Mouse (Mus musculus) heart, postnatal 0 days (tissue): ENCODE data around the gene Hadha. TPM values are rescaled to one million over a fixed set of nuclear protein-coding genes. Genes with fewer than 3 reads are reported as not detected.

Experiments used
- ATAC-seq: fragments of 200-750 bp; cut with Nextera tagmentation; 2 replicates; pipeline ENCODE4 v1.8.0; 2017; ENCODE audit warnings: low read depth, moderate number of reproducible peaks, moderate library complexity; ENCODE audit not compliant: insufficient read depth
- DNase-seq: peaks from one replicate; pipeline ENCODE4 v3.0.0-alpha.2; 2016; ENCODE audit warnings: low spot score
- H3K27ac ChIP-seq: fragments of 300-500 bp; sonication (generic); 2 replicates; pipeline ENCODE4 v1.5.1; 2014; ENCODE audit warnings: low read depth, mild to moderate bottlenecking
- H3K27me3 ChIP-seq: fragments of 300-500 bp; sonication (generic); 2 replicates; pipeline ENCODE4 v1.6.1; 2014; ENCODE audit warnings: low read length, mixed read lengths; ENCODE audit not compliant: control insufficient read depth, insufficient read depth
- H3K36me3 ChIP-seq: fragments of 300-500 bp; sonication (generic); replicated peaks from 2 replicates; pipeline ENCODE4 v1.6.1; 2014; ENCODE audit warnings: low read length, mixed read lengths; ENCODE audit not compliant: control insufficient read depth, insufficient read depth
- H3K4me1 ChIP-seq: fragments of 300-500 bp; sonication (generic); 2 replicates; pipeline ENCODE4 v1.6.1; 2014; ENCODE audit warnings: antibody characterized with exemption; ENCODE audit not compliant: control insufficient read depth, insufficient read depth
- H3K4me2 ChIP-seq: fragments of 300-500 bp; sonication (generic); 2 replicates; pipeline ENCODE4 v1.6.1; 2014; ENCODE audit warnings: low read depth, mild to moderate bottlenecking, low read length, moderate library complexity
- H3K4me3 ChIP-seq: fragments of 300-500 bp; sonication (generic); 2 replicates; pipeline ENCODE4 v1.5.1; 2014; ENCODE audit warnings: low read depth, low read length
- H3K9ac ChIP-seq: fragments of 300-500 bp; sonication (generic); replicated peaks from 2 replicates; pipeline ENCODE4 v1.6.1; 2014; ENCODE audit warnings: low read depth, low read length, mixed read lengths
- H3K9me3 ChIP-seq: fragments of 300-500 bp; sonication (generic); replicated peaks from 2 replicates; pipeline ENCODE4 v1.6.1; 2016; ENCODE audit warnings: low read length; ENCODE audit not compliant: control insufficient read depth
- CTCF ChIP-seq: IDR thresholded peaks from 2 replicates; pipeline ENCODE4 v1.5.1; 2016; ENCODE audit warnings: antibody characterized with exemption, control low read depth, low read depth
- EP300 ChIP-seq: IDR thresholded peaks from 2 replicates; pipeline ENCODE4 v1.6.1; 2016; ENCODE audit warnings: antibody characterized with exemption, low read depth
- WGBS: fragments of 180-500 bp; shearing (Covaris S2); extraction: QIAGEN DNeasy Blood & Tissue Kit; methylation state at CpG from one replicate; pipeline ENCODE4 v1.1.7; 2014; 5-methylcytosine and 5-hydroxymethylcytosine counted together
- polyA plus RNA-seq: library from polyadenylated mRNA; unstranded; fragments of >200 nt; fragmentation: Nextera tagmentation; extraction: Ambion mirVana; gene quantifications from 2 replicates; pipeline ENCODE4 v1.2.1, GENCODE M21; 2015
- total RNA-seq: library from RNA; depleted of rRNA; stranded (reverse); fragments of >200 nt; gene quantifications from 2 replicates; pipeline ENCODE4 v1.2.3, GENCODE M21; 2014; ENCODE audit warnings: low replicate concordance

The Hadha gene
- total and polyA plus RNA-seq, 2 experiments from 2014 or later: 497 to 722 TPM

DNA sequence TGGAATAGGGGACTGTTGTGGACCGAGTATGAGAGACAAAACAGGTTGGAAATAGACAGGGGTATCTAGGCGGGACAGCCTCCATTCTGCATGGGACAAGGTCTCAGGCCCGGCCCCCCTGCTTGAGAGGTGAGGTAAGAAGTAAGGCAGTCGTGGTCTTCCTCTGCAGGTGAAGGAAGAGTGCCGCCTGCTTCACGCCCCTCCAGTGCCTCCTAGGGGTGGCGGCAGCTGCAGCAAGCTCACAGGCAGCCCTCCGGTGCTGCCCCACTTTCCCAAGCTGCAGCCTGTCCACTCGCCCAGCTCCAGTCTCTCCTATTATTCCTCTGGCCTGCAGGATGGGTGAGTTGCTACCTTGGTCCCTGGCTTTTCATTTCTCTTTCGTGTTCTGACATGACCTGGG, 39.2 kb downstream of the Hadha start:
- H3K4me3 ChIP-seq: no peak overlapping the region
- DNase-seq (no peak), ATAC-seq (no peak)
- TF ChIP-seq CTCF: peak; percentile 17; the same call in 1 of the 2 replicates
- TF ChIP-seq EP300: no peak
- H3K4me1 ChIP-seq: peaks cover 8% of the 10 kb centered on the region; the same call in 1 of the 2 replicates
- H3K9me3 ChIP-seq: no peaks in the 10 kb centered on the region
- H3K27ac ChIP-seq: no peak overlapping the region
- no peak overlapping the region for H3K4me2 ChIP-seq
- peaks cover 40% of the 10 kb centered on the region for H3K36me3 ChIP-seq
- 54% methylated on average over 10 of the region's 10 CpGs for WGBS
- no peak overlapping the region for H3K9ac ChIP-seq
- H3K27me3 ChIP-seq: peaks cover 41% of the 10 kb centered on the region

- Histone ChIP-seq H3K36me3 (peaks cover 30% of the 10 kb centered on the region), H3K9me3 (no peaks in the 10 kb centered on the region), H3K27me3 (peaks cover 50% of the 10 kb centered on the region), H3K4me1 (peaks cover 14% of the 10 kb centered on the region; the same call in 1 of the 2 replicates), H3K4me2 (peak overlapping the region; percentile 83), H3K27ac (no peak overlapping the region), H3K4me3 (peak overlapping the region; percentile 50), H3K9ac (peak overlapping the region; percentile 42; the same call in 1 of the 2 replicates)
- TF ChIP-seq CTCF: no peak
- no peak for TF ChIP-seq EP300
- WGBS: 2% methylated on average over 28 of the region's 28 CpGs
- ATAC-seq: no peak; the same call in 1 of the 2 replicates
- DNase-seq: no peak
These were observed 40.2 kb downstream of the Hadha start for GRCm38 (mm10) chr5:30114761-30115140.

DNA sequence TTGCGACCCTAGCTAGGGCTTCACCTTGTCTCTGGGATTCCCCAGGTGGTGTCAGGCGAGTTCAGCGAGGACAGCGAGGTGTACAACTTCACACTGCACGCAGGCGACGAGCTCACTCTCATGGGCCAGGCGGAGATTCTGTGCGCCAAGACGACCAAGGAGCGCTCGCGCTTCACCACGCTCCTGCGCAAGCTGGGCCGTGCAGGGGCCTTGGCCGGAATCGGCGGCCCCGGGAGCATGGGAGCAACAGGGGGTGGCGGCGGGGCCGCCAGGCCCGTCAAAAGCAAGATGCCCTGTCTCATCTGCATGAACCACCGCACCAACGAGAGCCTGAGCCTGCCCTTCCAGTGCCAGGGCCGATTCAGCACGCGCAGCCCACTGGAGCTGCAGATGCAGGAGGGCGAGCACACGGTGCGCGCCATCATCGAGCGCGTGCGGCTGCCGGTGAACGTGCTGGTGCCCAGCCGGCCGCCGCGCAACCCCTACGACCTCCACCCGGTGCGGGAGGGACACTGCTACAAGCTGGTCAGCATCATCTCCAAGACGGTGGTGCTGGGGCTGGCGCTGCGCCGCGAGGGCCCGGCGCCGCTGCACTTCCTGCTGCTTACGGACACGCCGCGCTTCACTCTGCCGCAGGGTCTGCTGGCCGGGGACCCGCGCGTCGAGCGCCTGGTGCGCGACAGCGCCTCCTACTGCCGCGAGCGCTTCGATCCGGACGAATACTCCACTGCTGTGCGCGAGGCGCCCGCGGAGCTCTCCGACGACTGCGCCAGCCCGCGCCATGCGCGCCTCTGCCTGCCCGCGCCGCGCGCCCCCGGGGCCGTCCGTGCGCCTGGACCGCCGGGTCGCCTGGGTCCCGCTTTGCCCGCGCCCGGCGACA, 40.8 kb downstream of the Hadha start:
- Histone ChIP-seq H3K27me3 (peaks cover 53% of the 10 kb centered on the region), H3K36me3 (peaks cover 24% of the 10 kb centered on the region), H3K4me2 (peak overlapping the region; percentile 83), H3K9me3 (no peaks in the 10 kb centered on the region), H3K27ac (no peak overlapping the region), H3K4me3 (peak overlapping the region; percentile 50), H3K4me1 (peaks cover 14% of the 10 kb centered on the region; the same call in 1 of the 2 replicates), H3K9ac (peak overlapping the region; percentile 42; the same call in 1 of the 2 replicates)
- WGBS: under 1% methylated on average over 87 of the region's 103 CpGs
- ATAC-seq: peak; percentile 83
- DNase-seq: peak; percentile 65
- no peak for TF ChIP-seq EP300
- TF ChIP-seq CTCF: peak; percentile 58

GRCm38 (mm10) chr5:30112533-30113068, 42.4 kb downstream of the Hadha start:
- no peaks in the 10 kb centered on the region for H3K9me3 ChIP-seq
- H3K36me3 ChIP-seq: peaks cover 9% of the 10 kb centered on the region; the same call in 1 of the 2 replicates
- DNase-seq (no peak), ATAC-seq (no peak)
- H3K4me3 ChIP-seq: no peak overlapping the region
- H3K4me1 ChIP-seq: peaks cover 14% of the 10 kb centered on the region; the same call in 1 of the 2 replicates
- no peak overlapping the region for H3K27ac ChIP-seq
- H3K27me3 ChIP-seq: peaks cover 61% of the 10 kb centered on the region
- WGBS: 89% methylated on average over 3 of the region's 3 CpGs
- no peak for TF ChIP-seq EP300
- no peak for TF ChIP-seq CTCF
- H3K4me2 ChIP-seq: no peak overlapping the region
- no peak overlapping the region for H3K9ac ChIP-seq

DNA sequence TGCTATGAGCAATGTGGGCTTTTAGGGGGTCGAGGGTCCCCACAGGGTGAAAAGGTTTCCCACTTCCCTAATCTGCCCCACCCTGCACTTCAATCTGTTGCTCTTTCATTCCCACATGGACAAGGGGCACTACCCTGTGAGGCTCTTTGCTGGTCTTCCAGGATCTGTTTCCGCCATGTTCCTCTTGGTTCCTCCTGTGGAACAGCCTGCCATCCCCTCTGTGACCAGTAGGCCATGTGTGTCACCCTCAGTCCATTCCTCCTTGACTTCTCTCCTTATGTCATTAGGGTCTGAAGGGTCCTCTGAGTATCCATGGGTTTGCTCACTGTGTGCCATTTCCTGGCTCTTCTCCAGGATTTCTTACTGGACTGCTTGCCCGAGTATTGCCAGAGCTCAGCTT, 43.2 kb downstream of the Hadha start:
- ATAC-seq: no peak
- WGBS: 61% methylated on average over 3 of the region's 3 CpGs
- TF ChIP-seq CTCF (no peak), EP300 (no peak)
- no peak overlapping the region for H3K4me3 ChIP-seq
- no peak for DNase-seq
- H3K36me3 ChIP-seq: peaks cover 2% of the 10 kb centered on the region; the same call in 1 of the 2 replicates
- no peaks in the 10 kb centered on the region for H3K9me3 ChIP-seq
- H3K27me3 ChIP-seq: peaks cover 69% of the 10 kb centered on the region
- no peak overlapping the region for H3K9ac ChIP-seq
- no peak overlapping the region for H3K4me2 ChIP-seq
- no peak overlapping the region for H3K27ac ChIP-seq
- H3K4me1 ChIP-seq: peaks cover 14% of the 10 kb centered on the region; the same call in 1 of the 2 replicates
